Mouse (Mus musculus) neural tube, embryonic 15.5 days (tissue): ENCODE data around the gene Atp1a4. TPM values are rescaled to one million over a fixed set of nuclear protein-coding genes. Genes with fewer than 3 reads are reported as not detected.
A peak's percentile ranks its signal among the peaks of the same experiment; 100 is the strongest.
"Not testable (repeated sequence)": the region's sequence is repeated elsewhere in the genome, so short reads cannot be mapped to it uniquely, and the experiment has no call there.

Source experiments
- ATAC-seq: fragments of 200-750 bp; cut with Nextera tagmentation; 2 replicates; pipeline ENCODE4 v1.8.0; 2017; ENCODE audit warnings: mild to moderate bottlenecking, moderate TSS enrichment, moderate library complexity; ENCODE audit not compliant: low FRiP score
- H3K27ac ChIP-seq: fragments of 300-500 bp; sonication (generic); replicated peaks from 2 replicates; pipeline ENCODE4 v1.5.1; 2015; ENCODE audit warnings: mild to moderate bottlenecking, inconsistent platforms
- H3K27me3 ChIP-seq: fragments of 300-500 bp; sonication (generic); replicated peaks from 2 replicates; pipeline ENCODE4 v1.6.1; 2015; ENCODE audit warnings: inconsistent platforms
- H3K36me3 ChIP-seq: fragments of 300-500 bp; sonication (generic); 2 replicates; pipeline ENCODE4 v1.6.1; 2015; ENCODE audit warnings: inconsistent platforms
- H3K4me1 ChIP-seq: fragments of 300-500 bp; sonication (generic); 2 replicates; pipeline ENCODE4 v1.6.1; 2015; ENCODE audit warnings: inconsistent platforms
- H3K4me2 ChIP-seq: fragments of 300-500 bp; sonication (generic); 2 replicates; pipeline ENCODE4 v1.6.1; 2015; ENCODE audit warnings: inconsistent platforms, mild to moderate bottlenecking, moderate library complexity
- H3K4me3 ChIP-seq: fragments of 300-500 bp; sonication (generic); replicated peaks from 2 replicates; pipeline ENCODE4 v1.5.1; 2015; ENCODE audit warnings: mild to moderate bottlenecking, inconsistent platforms
- H3K9ac ChIP-seq: fragments of 300-500 bp; sonication (generic); replicated peaks from 2 replicates; pipeline ENCODE4 v1.6.1; 2015; ENCODE audit warnings: mild to moderate bottlenecking, inconsistent platforms
- H3K9me3 ChIP-seq: fragments of 300-500 bp; sonication (generic); replicated peaks from 2 replicates; pipeline ENCODE4 v1.6.1; 2016; ENCODE audit warnings: inconsistent platforms
- WGBS: fragments of 180-500 bp; shearing (Covaris S2); methylation state at CpG from one replicate; pipeline ENCODE4 v1.1.7; 2015; ENCODE audit warnings: mixed read lengths; 5-methylcytosine and 5-hydroxymethylcytosine counted together
- polyA plus RNA-seq: library from polyadenylated mRNA; unstranded; fragments of >200 nt; fragmentation: Nextera tagmentation; extraction: Ambion mirVana; gene quantifications from 2 replicates; pipeline ENCODE4 v1.2.1, GENCODE M21; 2015

Atp1a4 gene
- polyA plus RNA-seq, 1 experiment from 2014 or later, result not detected

- not testable (repeated sequence) for H3K36me3 ChIP-seq, H3K27me3 ChIP-seq, H3K9ac ChIP-seq, H3K4me3 ChIP-seq, H3K27ac ChIP-seq, H3K9me3 ChIP-seq, ATAC-seq
- Histone ChIP-seq H3K4me2 (peak overlapping the region; percentile 25), H3K4me1 (peaks cover 10% of the 10 kb centered on the region)
- WGBS, result 55% methylated on average over 23 of the region's 23 CpGs
Measured at GRCm38 (mm10) chr1:172244645-172245044, 13.6 kb downstream of the Atp1a4 start.

GRCm38 (mm10) chr1:172243547-172244205, 14.5 kb downstream of the Atp1a4 start:
- H3K36me3 ChIP-seq, result no peaks in the 10 kb centered on the region
- H3K27me3 ChIP-seq, result peaks cover 3% of the 10 kb centered on the region; the same call in 1 of the 2 replicates
- no peak overlapping the region for H3K4me3 ChIP-seq
- H3K27ac ChIP-seq, result no peak overlapping the region
- no peaks in the 10 kb centered on the region for H3K9me3 ChIP-seq
- peak overlapping the region; percentile 25 for H3K4me2 ChIP-seq
- no peak overlapping the region for H3K9ac ChIP-seq
- WGBS, result 37% methylated on average over 16 of the region's 16 CpGs
- no peak for ATAC-seq
- peaks cover 10% of the 10 kb centered on the region for H3K4me1 ChIP-seq

GRCm38 (mm10) chr1:172242401-172242800, 15.8 kb downstream of the Atp1a4 start:
- ATAC-seq, result no peak

GRCm38 (mm10) chr1:172240945-172241708, 17.1 kb downstream of the Atp1a4 start:
- 12% methylated on average over 6 of the region's 6 CpGs for WGBS
- Histone ChIP-seq H3K4me2 (no peak overlapping the region), H3K4me1 (peaks cover 8% of the 10 kb centered on the region; the same call in 1 of the 2 replicates), H3K9ac (no peak overlapping the region), H3K36me3 (no peaks in the 10 kb centered on the region), H3K4me3 (no peak overlapping the region), H3K27me3 (peaks cover 3% of the 10 kb centered on the region; the same call in 1 of the 2 replicates), H3K9me3 (no peaks in the 10 kb centered on the region), H3K27ac (no peak overlapping the region)
- no peak for ATAC-seq

More at GRCm38 (mm10) chr1:172242401-172242800, 15.8 kb downstream of the Atp1a4 start:
- peaks cover 10% of the 10 kb centered on the region for H3K4me1 ChIP-seq
- H3K27ac ChIP-seq, result no peak overlapping the region
- WGBS, result 20% methylated on average over 2 of the region's 2 CpGs
- H3K27me3 ChIP-seq, result peaks cover 3% of the 10 kb centered on the region; the same call in 1 of the 2 replicates
- H3K36me3 ChIP-seq, result no peaks in the 10 kb centered on the region
- no peak overlapping the region for H3K4me2 ChIP-seq
- no peak overlapping the region for H3K9ac ChIP-seq
- no peaks in the 10 kb centered on the region for H3K9me3 ChIP-seq
- no peak overlapping the region for H3K4me3 ChIP-seq

- no peak for ATAC-seq
- no peak overlapping the region for H3K4me2 ChIP-seq
- no peak overlapping the region for H3K27ac ChIP-seq
- 93% methylated on average over 1 of the region's 1 CpGs for WGBS
- no peaks in the 10 kb centered on the region for H3K9me3 ChIP-seq
- H3K27me3 ChIP-seq, result no peaks in the 10 kb centered on the region
- H3K4me3 ChIP-seq, result no peak overlapping the region
- H3K36me3 ChIP-seq, result no peaks in the 10 kb centered on the region
- H3K9ac ChIP-seq, result no peak overlapping the region
- H3K4me1 ChIP-seq, result no peaks in the 10 kb centered on the region
Measured at GRCm38 (mm10) chr1:172229215-172229614, 29.0 kb downstream of the Atp1a4 start.

GRCm38 (mm10) chr1:172228209-172228608, 30.0 kb downstream of the Atp1a4 start:
- Histone ChIP-seq H3K4me2 (no peak overlapping the region), H3K4me1 (no peaks in the 10 kb centered on the region), H3K4me3 (no peak overlapping the region), H3K9me3 (no peaks in the 10 kb centered on the region), H3K36me3 (no peaks in the 10 kb centered on the region), H3K27ac (no peak overlapping the region), H3K27me3 (no peaks in the 10 kb centered on the region), H3K9ac (no peak overlapping the region)
- 82% methylated on average over 2 of the region's 2 CpGs for WGBS
- ATAC-seq, result no peak

- Histone ChIP-seq H3K4me1 (peaks cover 38% of the 10 kb centered on the region), H3K27ac (peak overlapping the region; percentile 76; the same call in 1 of the 2 replicates), H3K4me2 (no peak overlapping the region), H3K27me3 (no peaks in the 10 kb centered on the region), H3K9ac (no peak overlapping the region), H3K9me3 (no peaks in the 10 kb centered on the region), H3K36me3 (no peaks in the 10 kb centered on the region), H3K4me3 (no peak overlapping the region)
- no peak for ATAC-seq
- WGBS, result 55% methylated on average over 11 of the region's 11 CpGs
Measured at GRCm38 (mm10) chr1:172221297-172222063, 36.7 kb downstream of the Atp1a4 start.

- peak; percentile 22; the same call in 1 of the 2 replicates for ATAC-seq
- H3K4me2 ChIP-seq, result no peak overlapping the region; the same call in 1 of the 2 replicates
- WGBS, result 42% methylated on average over 10 of the region's 10 CpGs
Measured at GRCm38 (mm10) chr1:172220414-172220813, 37.8 kb downstream of the Atp1a4 start.

GRCm38 (mm10) chr1:172219451-172220406, 38.5 kb downstream of the Atp1a4 start, which contains the start of gene Casq1:
TSS of gene Casq1 (minus strand) at chr1:172219868.
- ATAC-seq, result no peak
- Histone ChIP-seq H3K9me3 (no peaks in the 10 kb centered on the region), H3K36me3 (no peaks in the 10 kb centered on the region), H3K27me3 (no peaks in the 10 kb centered on the region), H3K27ac (peak within 1 kb of the TSS; percentile 76), H3K4me3 (no peak within 1 kb of the TSS), H3K4me1 (peaks cover 43% of the 10 kb centered on the region), H3K4me2 (no peak within 1 kb of the TSS; the same call in 1 of the 2 replicates), H3K9ac (no peak within 1 kb of the TSS)
- WGBS, result 88% methylated on average over 19 of the region's 19 CpGs

More at GRCm38 (mm10) chr1:172220414-172220813, 37.8 kb downstream of the Atp1a4 start:
- H3K27me3 ChIP-seq, result no peaks in the 10 kb centered on the region
- no peaks in the 10 kb centered on the region for H3K36me3 ChIP-seq
- no peak overlapping the region for H3K9ac ChIP-seq
- H3K9me3 ChIP-seq, result no peaks in the 10 kb centered on the region
- H3K4me1 ChIP-seq, result peaks cover 38% of the 10 kb centered on the region
- H3K4me3 ChIP-seq, result no peak overlapping the region
- H3K27ac ChIP-seq, result peak overlapping the region; percentile 76

- no peak; the same call in 1 of the 2 replicates for ATAC-seq
- WGBS, result 51% methylated on average over 15 of the region's 15 CpGs
- Histone ChIP-seq H3K36me3 (no peaks in the 10 kb centered on the region), H3K4me2 (no peak overlapping the region), H3K9me3 (no peaks in the 10 kb centered on the region), H3K4me3 (no peak overlapping the region), H3K9ac (no peak overlapping the region), H3K4me1 (peaks cover 54% of the 10 kb centered on the region), H3K27me3 (no peaks in the 10 kb centered on the region), H3K27ac (no peak overlapping the region)
Measured at GRCm38 (mm10) chr1:172218164-172218910, 39.9 kb downstream of the Atp1a4 start.
